Mouse (Mus musculus): ENCODE results near the gene Spsb1. TPM values are rescaled to one million over a fixed set of nuclear protein-coding genes. Genes with fewer than 3 reads are reported as not detected.

Spsb1 gene
- polyA plus RNA-seq, 1 experiment from 2014 or later = 15.1 TPM

DNA sequence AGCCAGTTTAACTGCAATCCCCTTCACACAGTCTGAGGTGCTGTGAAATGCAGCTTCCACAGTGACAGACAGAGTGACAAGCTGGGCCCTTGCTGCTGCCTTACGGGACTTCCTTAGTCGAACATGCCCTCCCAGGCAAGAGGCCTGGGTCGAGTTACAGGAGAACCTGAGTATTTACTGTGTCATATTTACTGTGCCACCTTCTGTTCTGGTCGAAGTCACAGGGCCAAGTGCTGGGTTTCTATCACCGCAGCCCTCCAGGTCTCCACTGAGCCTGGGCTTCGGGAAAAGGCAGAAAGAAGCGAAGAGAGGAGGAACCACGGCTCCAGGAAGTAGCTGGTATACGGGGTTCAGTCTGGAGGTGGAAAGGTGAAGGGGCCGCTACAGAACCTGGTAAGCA, 43.2 kb upstream of the Spsb1 start:
- no peak overlapping the region for H3K4me3 ChIP-seq (ENCODE audit: low read length)
- no peaks in the 10 kb centered on the region for H3K27me3 ChIP-seq (ENCODE audit: control insufficient read depth, insufficient read depth, low read depth, low read length)
- WGBS = 59% methylated on average over 10 of the region's 10 CpGs
- no peaks in the 10 kb centered on the region for H3K9me3 ChIP-seq (ENCODE audit: control insufficient read depth, low read length)
- H3K9ac ChIP-seq (ENCODE audit: low read length) = peak overlapping the region; percentile 17; the same call in 1 of the 2 replicates
- H3K4me2 ChIP-seq (ENCODE audit: low read depth, low read length) = no peak overlapping the region
- H3K27ac ChIP-seq (ENCODE audit: low read length) = no peak overlapping the region
- H3K4me1 ChIP-seq (replicated peaks; ENCODE audit: control insufficient read depth, insufficient read depth, low read length) = peaks cover 53% of the 10 kb centered on the region
- peaks cover 5% of the 10 kb centered on the region; the same call in 1 of the 2 replicates for H3K36me3 ChIP-seq (ENCODE audit: control insufficient read depth, insufficient read depth, low read length)
- ATAC-seq (ENCODE audit: low read depth) = no peak

DNA sequence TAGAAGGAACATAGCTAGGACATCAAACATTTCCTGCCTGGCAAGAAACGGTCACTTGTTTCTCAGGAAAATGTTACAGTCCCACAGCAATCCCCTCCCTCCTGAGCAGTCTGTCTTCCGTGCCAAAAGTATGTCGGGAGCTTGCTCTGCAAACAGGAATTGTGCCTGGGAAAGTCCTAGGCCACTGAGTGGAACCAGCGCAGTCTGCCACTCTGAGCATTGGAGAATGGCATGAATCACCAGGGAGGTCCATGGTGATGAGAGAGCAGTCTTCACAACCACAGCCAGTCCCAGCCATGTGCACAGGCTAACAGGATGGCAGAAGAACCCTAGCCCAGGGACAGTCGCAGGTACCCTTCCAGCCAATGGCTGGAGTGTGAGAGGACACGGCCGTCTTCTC, 41.6 kb upstream of the Spsb1 start:
- Histone ChIP-seq H3K9ac (ENCODE audit: low read length) (no peak overlapping the region), H3K27me3 (ENCODE audit: control insufficient read depth, insufficient read depth, low read depth, low read length) (no peaks in the 10 kb centered on the region), H3K9me3 (ENCODE audit: control insufficient read depth, low read length) (no peaks in the 10 kb centered on the region), H3K27ac (ENCODE audit: low read length) (0 out of 2 replicates have a peak overlapping the region, but pooled peaks have one; percentile 52), H3K36me3 (ENCODE audit: control insufficient read depth, insufficient read depth, low read length) (peaks cover 5% of the 10 kb centered on the region; the same call in 1 of the 2 replicates), H3K4me2 (ENCODE audit: low read depth, low read length) (no peak overlapping the region), H3K4me3 (ENCODE audit: low read length) (no peak overlapping the region), H3K4me1 (replicated peaks; ENCODE audit: control insufficient read depth, insufficient read depth, low read length) (peaks cover 43% of the 10 kb centered on the region)
- WGBS = 49% methylated on average over 7 of the region's 7 CpGs
- peak; percentile 37; the same call in 1 of the 2 replicates for ATAC-seq (ENCODE audit: low read depth)

- ATAC-seq (ENCODE audit: low read depth) = no peak
- H3K4me2 ChIP-seq (ENCODE audit: low read depth, low read length) = no peak overlapping the region
- 88% methylated on average over 7 of the region's 7 CpGs for WGBS
- H3K4me3 ChIP-seq (ENCODE audit: low read length) = no peak overlapping the region
- no peaks in the 10 kb centered on the region for H3K27me3 ChIP-seq (ENCODE audit: control insufficient read depth, insufficient read depth, low read depth, low read length)
- H3K9me3 ChIP-seq (ENCODE audit: control insufficient read depth, low read length) = no peaks in the 10 kb centered on the region
- H3K4me1 ChIP-seq (replicated peaks; ENCODE audit: control insufficient read depth, insufficient read depth, low read length) = peaks cover 43% of the 10 kb centered on the region
- peaks cover 5% of the 10 kb centered on the region; the same call in 1 of the 2 replicates for H3K36me3 ChIP-seq (ENCODE audit: control insufficient read depth, insufficient read depth, low read length)
- peak overlapping the region; percentile 52; the same call in 1 of the 2 replicates for H3K27ac ChIP-seq (ENCODE audit: low read length)
- H3K9ac ChIP-seq (ENCODE audit: low read length) = no peak overlapping the region
Measured at GRCm38 (mm10) chr4:149995911-149996310, 41.1 kb upstream of the Spsb1 start.

DNA sequence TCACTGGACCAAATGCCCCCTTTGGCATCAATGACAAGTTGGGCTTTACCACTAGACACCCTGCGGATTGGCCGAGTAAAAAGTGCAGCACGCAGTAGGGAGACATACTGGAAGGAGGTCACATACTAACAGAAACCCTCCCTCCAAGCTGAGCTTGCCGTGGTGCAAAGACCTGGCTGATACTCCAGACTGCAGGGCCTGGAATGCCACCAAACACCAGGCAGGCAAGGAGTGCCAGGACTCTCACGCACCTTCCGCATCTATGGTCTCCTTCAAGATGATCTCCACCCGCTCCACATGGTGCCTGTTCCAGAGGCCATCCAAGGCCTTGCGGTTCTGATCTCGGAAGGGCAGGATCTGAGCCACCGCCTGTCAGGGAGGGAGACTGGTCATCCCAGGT, 39.4 kb upstream of the Spsb1 start:
- WGBS = 90% methylated on average over 10 of the region's 10 CpGs
- Histone ChIP-seq H3K9me3 (ENCODE audit: control insufficient read depth, low read length) (no peaks in the 10 kb centered on the region), H3K4me3 (ENCODE audit: low read length) (no peak overlapping the region), H3K9ac (ENCODE audit: low read length) (no peak overlapping the region), H3K36me3 (ENCODE audit: control insufficient read depth, insufficient read depth, low read length) (peaks cover 5% of the 10 kb centered on the region; the same call in 1 of the 2 replicates), H3K4me2 (ENCODE audit: low read depth, low read length) (no peak overlapping the region), H3K4me1 (replicated peaks; ENCODE audit: control insufficient read depth, insufficient read depth, low read length) (peaks cover 44% of the 10 kb centered on the region), H3K27me3 (ENCODE audit: control insufficient read depth, insufficient read depth, low read depth, low read length) (no peaks in the 10 kb centered on the region), H3K27ac (ENCODE audit: low read length) (no peak overlapping the region)
- ATAC-seq (ENCODE audit: low read depth) = no peak

DNA sequence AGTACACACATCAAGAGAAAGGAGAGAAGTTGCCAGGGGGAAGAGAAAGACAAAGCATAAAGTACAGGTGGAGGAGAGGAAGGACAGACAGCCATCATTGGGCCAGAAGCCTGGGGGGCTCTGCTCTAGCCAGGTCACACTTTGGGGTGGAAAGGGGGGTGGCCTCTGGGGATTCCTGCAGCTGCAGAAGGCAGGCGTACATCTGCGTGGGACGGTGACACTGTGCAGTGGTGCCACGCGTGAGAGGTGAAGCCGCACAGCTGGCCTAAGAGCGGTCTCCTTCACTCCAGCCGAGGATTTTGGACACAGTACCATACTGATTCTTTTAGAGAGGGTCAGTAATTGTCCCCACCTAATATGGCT, 37.8 kb upstream of the Spsb1 start:
- 78% methylated on average over 8 of the region's 8 CpGs for WGBS
- Histone ChIP-seq H3K4me1 (replicated peaks; ENCODE audit: control insufficient read depth, insufficient read depth, low read length) (peaks cover 44% of the 10 kb centered on the region), H3K36me3 (ENCODE audit: control insufficient read depth, insufficient read depth, low read length) (peaks cover 5% of the 10 kb centered on the region; the same call in 1 of the 2 replicates), H3K4me2 (ENCODE audit: low read depth, low read length) (no peak overlapping the region), H3K27ac (ENCODE audit: low read length) (no peak overlapping the region), H3K9ac (ENCODE audit: low read length) (no peak overlapping the region), H3K27me3 (ENCODE audit: control insufficient read depth, insufficient read depth, low read depth, low read length) (no peaks in the 10 kb centered on the region), H3K4me3 (ENCODE audit: low read length) (no peak overlapping the region), H3K9me3 (ENCODE audit: control insufficient read depth, low read length) (no peaks in the 10 kb centered on the region)
- no peak for ATAC-seq (ENCODE audit: low read depth)

GRCm38 (mm10) chr4:149991755-149992669, 37.2 kb upstream of the Spsb1 start:
- no peak for ATAC-seq (ENCODE audit: low read depth)
- H3K4me1 ChIP-seq (replicated peaks; ENCODE audit: control insufficient read depth, insufficient read depth, low read length) = peaks cover 42% of the 10 kb centered on the region
- no peak overlapping the region for H3K4me3 ChIP-seq (ENCODE audit: low read length)
- H3K27ac ChIP-seq (ENCODE audit: low read length) = no peak overlapping the region
- no peaks in the 10 kb centered on the region for H3K27me3 ChIP-seq (ENCODE audit: control insufficient read depth, insufficient read depth, low read depth, low read length)
- no peak overlapping the region for H3K9ac ChIP-seq (ENCODE audit: low read length)
- H3K36me3 ChIP-seq (ENCODE audit: control insufficient read depth, insufficient read depth, low read length) = peaks cover 5% of the 10 kb centered on the region; the same call in 1 of the 2 replicates
- H3K4me2 ChIP-seq (ENCODE audit: low read depth, low read length) = no peak overlapping the region
- H3K9me3 ChIP-seq (ENCODE audit: control insufficient read depth, low read length) = no peaks in the 10 kb centered on the region
- 82% methylated on average over 13 of the region's 13 CpGs for WGBS

DNA sequence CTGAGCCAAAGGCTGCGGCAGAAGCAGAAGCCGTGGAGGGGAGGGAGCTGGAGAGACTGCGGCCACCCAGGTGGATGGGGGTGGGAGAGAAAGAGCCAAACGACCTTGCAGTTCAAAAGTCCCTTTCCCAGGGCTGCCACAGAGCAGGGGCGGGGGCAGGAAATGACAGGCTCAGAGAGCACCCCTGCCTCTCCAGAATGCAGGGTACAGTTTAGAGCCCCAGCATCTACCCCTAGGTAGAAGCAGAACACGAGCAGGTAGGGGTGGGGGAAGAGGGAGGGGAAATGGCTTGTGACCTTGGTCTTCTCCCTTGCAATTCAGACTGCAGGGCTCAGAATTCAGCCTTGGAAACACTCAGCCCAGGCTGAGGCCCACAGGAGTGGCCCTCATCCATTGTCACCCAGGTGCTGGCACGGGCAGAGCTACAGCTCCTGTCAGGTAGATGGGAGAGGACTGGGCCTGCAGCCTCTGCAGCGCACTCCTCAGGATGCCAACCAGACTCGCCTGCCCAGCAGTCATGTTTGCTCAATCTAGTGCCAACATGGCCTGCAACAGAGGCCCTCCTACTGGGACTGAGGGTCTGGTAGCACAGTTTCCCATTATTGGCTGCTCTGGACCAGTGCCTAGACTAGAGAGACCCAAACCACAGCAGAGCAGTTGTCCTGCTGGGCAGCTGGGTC, 36.3 kb upstream of the Spsb1 start:
- Histone ChIP-seq H3K4me3 (ENCODE audit: low read length) (no peak overlapping the region), H3K9me3 (ENCODE audit: control insufficient read depth, low read length) (no peaks in the 10 kb centered on the region), H3K36me3 (ENCODE audit: control insufficient read depth, insufficient read depth, low read length) (peaks cover 5% of the 10 kb centered on the region; the same call in 1 of the 2 replicates), H3K9ac (ENCODE audit: low read length) (no peak overlapping the region), H3K27me3 (ENCODE audit: control insufficient read depth, insufficient read depth, low read depth, low read length) (no peaks in the 10 kb centered on the region), H3K4me2 (ENCODE audit: low read depth, low read length) (no peak overlapping the region), H3K4me1 (replicated peaks; ENCODE audit: control insufficient read depth, insufficient read depth, low read length) (peaks cover 37% of the 10 kb centered on the region), H3K27ac (ENCODE audit: low read length) (no peak overlapping the region; the same call in 1 of the 2 replicates)
- WGBS = 37% methylated on average over 9 of the region's 9 CpGs
- ATAC-seq (ENCODE audit: low read depth) = peak; percentile 16

- Histone ChIP-seq H3K9ac (ENCODE audit: low read length) (no peak overlapping the region), H3K4me3 (ENCODE audit: low read length) (no peak overlapping the region), H3K27me3 (ENCODE audit: control insufficient read depth, insufficient read depth, low read depth, low read length) (no peaks in the 10 kb centered on the region), H3K9me3 (ENCODE audit: control insufficient read depth, low read length) (no peaks in the 10 kb centered on the region), H3K27ac (ENCODE audit: low read length) (peak overlapping the region; percentile 12), H3K4me2 (ENCODE audit: low read depth, low read length) (no peak overlapping the region), H3K4me1 (replicated peaks; ENCODE audit: control insufficient read depth, insufficient read depth, low read length) (peaks cover 33% of the 10 kb centered on the region), H3K36me3 (ENCODE audit: control insufficient read depth, insufficient read depth, low read length) (peaks cover 2% of the 10 kb centered on the region; the same call in 1 of the 2 replicates)
- WGBS = 21% methylated on average over 8 of the region's 8 CpGs
- ATAC-seq (ENCODE audit: low read depth) = peak; percentile 11; the same call in 1 of the 2 replicates
Measured at GRCm38 (mm10) chr4:149990212-149990953, 35.5 kb upstream of the Spsb1 start.

Data from lung, embryonic 16.5 days (tissue).